ENCODE assay signal across 7 mouse cellular contexts in the genomic region with DNA sequence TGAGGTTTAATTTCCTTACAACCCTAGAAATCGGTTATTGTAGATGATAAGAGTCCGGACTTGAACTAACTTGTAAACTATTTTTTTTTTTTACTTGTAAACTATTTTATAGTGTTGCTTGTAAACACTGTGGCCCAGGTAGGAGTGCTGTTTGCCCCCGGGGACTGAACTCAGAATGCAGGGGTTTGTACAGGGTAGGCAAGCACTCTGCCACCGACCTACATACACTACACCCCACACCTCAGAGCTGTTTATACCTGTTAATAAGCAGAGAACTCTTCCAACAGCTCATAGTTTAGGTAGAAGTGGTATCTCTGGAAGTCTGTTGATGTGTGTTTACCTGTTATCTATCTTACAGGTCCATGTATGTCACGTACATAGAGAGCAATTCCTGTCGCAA. TPM values are rescaled to one million over a fixed set of nuclear protein-coding genes. Genes with fewer than 3 reads are reported as not detected.
A peak's percentile ranks its signal among the peaks of the same experiment; 100 is the strongest.
DNase-seq lines count a peak whose midpoint lies in the region; ATAC-seq and TF ChIP-seq lines count a peak whose summit lies in the region.

No protein-coding gene starts in this region.

- H3K4me3 ChIP-seq in left cerebral cortex, adult 2 months: peak overlapping the region; percentile 85
- H3K4me3 ChIP-seq in forebrain, embryonic 11.5 days (ENCODE audit: low read depth, low read length): peak overlapping the region; percentile 74
- peak overlapping the region; percentile 74 for H3K4me3 ChIP-seq in limb, embryonic 12.5 days (replicated peaks)
- H3K4me3 ChIP-seq in small intestine, adult 2 months (ENCODE audit: low read depth, low read length): peak overlapping the region; percentile 91

- no peak for TF ChIP-seq CTCF in left cerebral cortex, adult 2 months (IDR thresholded peaks at IDR 0.05)
- no peak for TF ChIP-seq CTCF in small intestine, adult 2 months (IDR thresholded peaks at IDR 0.05; ENCODE audit: extremely low read depth, insufficient read length, insufficient replicate concordance, low read depth, low read length)

- 48% methylated on average over 6 of the region's 6 CpGs for WGBS in forebrain, embryonic 11.5 days
- WGBS in limb, embryonic 12.5 days: 36% methylated on average over 6 of the region's 6 CpGs
- 31% methylated on average over 6 of the region's 6 CpGs for WGBS in small intestine, adult 2 months

- H3K9me3 ChIP-seq in forebrain, embryonic 11.5 days (ENCODE audit: control insufficient read depth, low read length): no peaks in the 10 kb centered on the region
- no peaks in the 10 kb centered on the region for H3K9me3 ChIP-seq in limb, embryonic 12.5 days

- no peaks in the 10 kb centered on the region for H3K36me3 ChIP-seq in forebrain, embryonic 11.5 days (ENCODE audit: control insufficient read depth, insufficient read depth, low read length)
- no peaks in the 10 kb centered on the region for H3K36me3 ChIP-seq in limb, embryonic 12.5 days
- H3K36me3 ChIP-seq in small intestine, adult 2 months (ENCODE audit: control insufficient read depth, insufficient read depth, low read length): no peaks in the 10 kb centered on the region

- no peak for ATAC-seq in forebrain, embryonic 11.5 days (replicated peaks; ENCODE audit: low FRiP score)
- ATAC-seq in limb, embryonic 12.5 days (ENCODE audit: insufficient number of reproducible peaks, insufficient read depth, low FRiP score, low TSS enrichment, low read depth): no peak

- peak overlapping the region; percentile 57; the same call in 1 of the 2 replicates for H3K9ac ChIP-seq in forebrain, embryonic 11.5 days (ENCODE audit: low read length)
- peak overlapping the region; percentile 69 for H3K9ac ChIP-seq in limb, embryonic 12.5 days (replicated peaks)

- H3K27me3 ChIP-seq in forebrain, embryonic 11.5 days (ENCODE audit: control insufficient read depth, insufficient read depth, low read length): no peaks in the 10 kb centered on the region
- H3K27me3 ChIP-seq in limb, embryonic 12.5 days: no peaks in the 10 kb centered on the region
- no peaks in the 10 kb centered on the region for H3K27me3 ChIP-seq in small intestine, adult 2 months (ENCODE audit: control insufficient read depth, insufficient read depth, low read length)

- H3K4me2 ChIP-seq in forebrain, embryonic 11.5 days (ENCODE audit: low read depth, low read length, severe bottlenecking): peak overlapping the region; percentile 87
- H3K4me2 ChIP-seq in limb, embryonic 12.5 days: peak overlapping the region; percentile 78

- no peak for DNase-seq in left cerebral cortex, adult 2 months (ENCODE audit: extremely low spot score in 1 of 2, low spot score in 2 of 2)
- DNase-seq in left cerebral cortex, adult 18-20 months (ENCODE audit: low spot score in 2 of 2): no peak
- no peak for DNase-seq in forebrain, embryonic 11.5 days (ENCODE audit: low spot score)
- no peak for DNase-seq in cerebellum, postnatal 4 days (ENCODE audit: low spot score in 2 of 2)
- DNase-seq in lung, postnatal 14 days: no peak

- intact Hi-C loops in left cerebral cortex, adult 2 months (cut with DNase I): loop anchor here (2.0 kb wide), 1 partner anchor 71 kb away; no protein-coding TSS in a partner anchor

- H3K27ac ChIP-seq in left cerebral cortex, adult 2 months: no peak overlapping the region
- H3K27ac ChIP-seq in forebrain, embryonic 11.5 days (ENCODE audit: low read depth, low read length): no peak overlapping the region
- peak overlapping the region; percentile 76; the same call in 1 of the 2 replicates for H3K27ac ChIP-seq in limb, embryonic 12.5 days
- no peak overlapping the region for H3K27ac ChIP-seq in small intestine, adult 2 months (ENCODE audit: insufficient read depth, low read depth, low read length)

- peaks cover 3% of the 10 kb centered on the region; the same call in 1 of the 2 replicates for H3K4me1 ChIP-seq in forebrain, embryonic 11.5 days (replicated peaks; ENCODE audit: control insufficient read depth, insufficient read depth, low read length)
- H3K4me1 ChIP-seq in limb, embryonic 12.5 days (replicated peaks): peaks cover 21% of the 10 kb centered on the region
- H3K4me1 ChIP-seq in small intestine, adult 2 months (ENCODE audit: control insufficient read depth, insufficient read depth, insufficient read length, low read length): peaks cover 4% of the 10 kb centered on the region; the same call in 1 of the 2 replicates

- no peak for TF ChIP-seq POLR2A in small intestine, adult 2 months (IDR thresholded peaks at IDR 0.05; ENCODE audit: low read depth, low read length)

RNA-seq across cellular contexts. Expression of a gene that starts 0.8 kb away (rescaled TPM):
- total RNA-seq in left cerebral cortex, adult 2 months (2021): 1 to 10 TPM; 4.6 to 7.4 TPM
- 1 to 10 TPM; 3.5 to 5.6 TPM for total RNA-seq in left cerebral cortex, adult 18-20 months (2021)
- polyA plus RNA-seq in forebrain, embryonic 11.5 days (2014; fragmentation: Nextera tagmentation; extraction: Ambion mirVana): 10.9 and 14.6 TPM in 2 replicates
- 18.3 and 25.2 TPM in 2 replicates for polyA plus RNA-seq in limb, embryonic 12.5 days (2016; fragmentation: Nextera tagmentation; extraction: Ambion mirVana)
- 1.3 and 1.6 TPM in 2 replicates for polyA plus RNA-seq in small intestine, adult 2 months (2012; rRNA removed)

RNA-seq across cellular contexts. Expression of a gene that starts 1.0 kb away (rescaled TPM):
- total RNA-seq in left cerebral cortex, adult 2 months (2021): 100 to 1,000 TPM; 120 to 129 TPM
- total RNA-seq in left cerebral cortex, adult 18-20 months (2021): 100 to 1,000 TPM; 122 to 128 TPM
- 152 and 154 TPM in 2 replicates for polyA plus RNA-seq in forebrain, embryonic 11.5 days (2014; fragmentation: Nextera tagmentation; extraction: Ambion mirVana)
- 167 and 173 TPM in 2 replicates for polyA plus RNA-seq in limb, embryonic 12.5 days (2016; fragmentation: Nextera tagmentation; extraction: Ambion mirVana)
- polyA plus RNA-seq in small intestine, adult 2 months (2012; rRNA removed): 1.3 and 2.1 TPM in 2 replicates

RNA-seq across cellular contexts. Expression of a gene that starts 24.9 kb away (rescaled TPM):
- total RNA-seq in left cerebral cortex, adult 2 months (2021): 10 to 100 TPM; 36.8 to 42.6 TPM
- total RNA-seq in left cerebral cortex, adult 18-20 months (2021): 10 to 100 TPM; 34.9 to 37.9 TPM
- 41.3 and 41.4 TPM in 2 replicates for polyA plus RNA-seq in forebrain, embryonic 11.5 days (2014; fragmentation: Nextera tagmentation; extraction: Ambion mirVana)
- 48.3 and 48.6 TPM in 2 replicates for polyA plus RNA-seq in limb, embryonic 12.5 days (2016; fragmentation: Nextera tagmentation; extraction: Ambion mirVana)
- polyA plus RNA-seq in small intestine, adult 2 months (2012; rRNA removed): 24.8 and 42.4 TPM in 2 replicates

Comparison
In these comparisons a context has a peak if more than half of its experiments do, and no peak if none do; other contexts are left out.
1. RNA of a gene that starts 1.0 kb away (polyA plus RNA-seq): 167 to 173 TPM in limb, embryonic 12.5 days and 152 to 154 TPM in forebrain, embryonic 11.5 days; 1.3 to 2.1 TPM in small intestine, adult 2 months; every median in the first group is over 10 times any median in the second.
2. Peak in every context shown above with its lines, with median percentiles within 50 percentile points of each other: H3K4me3 ChIP-seq.